Mouse (Mus musculus): ENCODE measurements around the gene Rbp3.
A peak's percentile ranks its signal among the peaks of the same experiment; 100 is the strongest.

Rbp3 gene

DNA sequence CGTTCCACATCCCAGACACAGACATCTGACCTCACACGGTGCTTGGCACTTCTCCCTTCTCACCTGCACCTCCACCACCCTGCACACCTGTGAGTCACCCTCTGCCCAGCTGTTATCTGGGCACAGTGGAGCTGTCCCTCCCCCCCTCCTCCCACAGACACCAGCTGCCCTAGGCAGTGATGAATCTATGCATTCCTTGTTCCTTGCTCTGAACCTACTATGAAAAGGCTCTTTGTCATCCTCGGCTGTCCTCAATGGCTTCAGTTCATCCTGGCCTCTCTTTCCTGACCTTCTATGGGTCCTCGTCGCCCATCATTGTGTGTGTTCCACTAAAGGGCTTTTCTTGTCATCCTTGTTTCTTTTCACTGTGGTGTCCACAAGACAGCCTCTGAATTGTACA lies 20.9 kb downstream of the Rbp3 start:
- DNase-seq (ENCODE audit: extremely low spot score) = no peak

DNA sequence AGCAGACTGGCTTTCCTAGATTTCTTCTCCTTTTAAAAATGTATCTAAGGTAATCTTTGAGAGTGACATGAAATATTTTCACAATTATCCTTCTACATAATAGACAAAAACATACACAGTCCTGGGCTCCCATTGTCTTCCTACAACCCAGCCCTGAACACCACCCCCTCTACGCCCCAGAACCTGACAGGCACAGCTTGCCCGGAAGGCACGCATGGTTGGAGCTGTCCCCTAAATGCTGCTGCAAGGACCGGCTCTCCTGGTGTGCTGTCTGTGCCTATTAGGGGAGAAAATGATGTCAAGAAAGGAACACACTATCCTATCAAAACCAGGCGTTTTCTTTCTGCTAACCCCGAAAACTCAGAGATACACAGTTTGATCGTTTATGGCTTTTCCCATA lies 23.9 kb downstream of the Rbp3 start:
- no peak for DNase-seq (ENCODE audit: extremely low spot score)

DNA sequence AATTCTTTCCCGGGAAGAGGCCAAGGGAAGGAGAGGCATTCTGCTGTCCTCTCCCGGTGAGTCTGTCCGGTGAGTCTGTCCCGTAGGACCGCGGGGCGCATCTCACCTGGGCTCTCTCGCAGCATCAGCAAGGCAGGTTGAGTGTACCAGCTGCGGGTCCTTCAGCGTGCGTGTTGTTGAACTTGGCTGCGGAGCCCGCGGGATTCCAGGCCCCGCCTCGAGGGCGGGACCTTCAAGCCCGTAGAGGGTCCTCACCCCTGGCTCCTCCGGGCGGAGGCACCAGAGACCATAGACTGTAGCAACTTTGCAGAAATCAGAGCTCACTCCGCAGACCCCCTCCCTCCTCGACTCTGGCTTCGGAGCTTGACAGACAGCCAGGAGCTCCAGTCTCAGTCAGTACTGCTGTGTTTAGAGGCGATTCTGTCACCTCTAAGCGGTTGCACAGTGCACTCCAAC lies 24.8 kb downstream of the Rbp3 start, which contains the start of gene Zfp488:
TSS of gene Zfp488 (minus strand) at position 161 of the 456 bp plus-strand sequence.
- peak; percentile 39 for DNase-seq (ENCODE audit: extremely low spot score)

DNA sequence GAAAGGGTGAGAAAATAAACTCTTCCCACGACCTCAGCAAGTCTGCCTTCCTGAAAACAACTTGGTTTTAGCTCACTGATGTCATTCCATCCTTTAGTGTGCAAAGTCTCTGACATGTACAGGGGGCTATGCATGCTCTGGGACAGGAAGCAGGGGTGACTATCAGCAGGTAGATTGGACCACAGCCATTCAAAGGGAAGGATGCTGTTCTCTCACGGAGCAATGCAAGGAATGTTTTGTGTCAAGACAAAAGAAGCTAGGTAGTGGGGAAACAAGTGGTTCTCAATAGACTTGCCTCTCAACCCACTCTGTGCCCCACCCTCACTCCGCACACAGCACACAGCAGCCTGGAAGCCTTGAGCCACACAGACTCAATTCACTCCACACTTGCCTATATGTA lies 35.4 kb downstream of the Rbp3 start:
- no peak for DNase-seq (ENCODE audit: extremely low spot score)

DNA sequence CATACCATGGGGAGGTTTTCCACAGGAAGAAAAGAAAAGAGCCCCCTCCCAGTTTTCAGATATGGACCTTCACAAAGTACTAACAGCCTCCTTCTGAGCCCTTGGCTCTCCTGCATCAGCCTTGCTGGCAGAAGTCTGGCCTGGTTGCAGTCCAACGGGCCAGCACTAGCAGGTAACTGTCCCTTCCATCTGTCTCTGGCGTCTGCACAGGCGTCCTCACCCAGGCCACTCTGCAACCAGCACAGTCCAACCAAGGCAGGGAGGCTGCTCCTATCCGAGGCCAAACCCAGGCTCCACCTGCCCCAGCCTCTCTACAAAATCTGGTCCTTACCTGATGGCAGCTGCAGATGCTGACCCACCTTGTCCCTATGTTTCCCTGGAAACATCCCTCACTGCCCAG lies 38.2 kb downstream of the Rbp3 start:
- no peak for DNase-seq (ENCODE audit: extremely low spot score)

DNA sequence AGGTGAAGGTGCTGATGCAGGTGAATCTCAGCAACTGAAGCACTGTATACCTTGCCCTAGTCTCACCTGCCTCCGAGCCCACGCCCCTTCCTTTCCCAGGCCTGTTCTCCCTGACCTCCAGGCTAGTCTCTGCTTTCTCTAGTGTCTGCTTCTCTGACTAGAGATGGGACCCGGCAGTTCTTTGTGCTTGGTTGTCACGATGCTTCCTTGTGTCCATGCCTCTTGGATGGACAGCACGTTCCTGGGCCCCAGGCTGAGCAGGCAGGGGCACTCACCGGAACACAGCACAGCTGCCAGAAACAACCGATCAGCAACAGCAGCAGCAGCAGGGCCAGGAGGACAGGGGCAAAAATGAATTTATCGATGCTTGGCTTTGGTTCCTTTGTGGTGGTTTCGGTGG lies 39.2 kb downstream of the Rbp3 start:
- DNase-seq (ENCODE audit: extremely low spot score) = no peak

DNA sequence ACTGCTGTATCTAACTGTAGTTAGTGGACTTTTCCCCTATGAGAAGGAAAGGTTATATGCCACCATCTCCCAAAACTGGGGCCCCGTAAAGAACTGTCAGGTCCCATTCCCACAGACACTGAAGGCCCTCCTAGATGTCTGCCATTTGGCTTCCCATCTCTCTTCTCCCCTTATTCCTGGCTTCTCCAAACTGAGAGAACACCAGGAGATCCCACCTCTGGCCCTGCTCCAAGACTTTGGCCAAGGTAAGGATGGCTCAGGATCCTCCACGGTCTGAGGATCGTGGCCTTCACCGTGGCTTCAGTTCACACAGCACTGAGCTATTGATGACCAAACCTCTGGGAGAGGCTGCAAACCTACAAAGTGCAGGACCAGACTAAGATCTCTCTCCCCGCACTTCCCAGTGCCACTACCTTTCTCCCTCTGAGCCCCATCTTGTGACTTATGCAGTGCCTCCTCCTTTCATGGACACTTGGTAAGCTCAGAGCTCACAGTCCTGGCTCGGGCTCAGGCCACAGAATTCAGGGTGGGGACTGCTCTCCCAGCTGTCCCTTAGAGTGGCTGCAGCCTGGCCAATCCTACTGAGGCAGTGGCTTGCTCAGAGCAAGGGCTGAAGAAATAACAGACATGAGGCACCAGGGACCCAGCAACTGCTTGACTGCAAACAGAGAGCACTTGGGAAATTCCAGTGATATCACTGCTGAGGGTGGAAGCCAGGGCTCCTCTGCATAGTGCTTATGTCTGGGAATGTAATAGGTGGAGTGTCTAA lies 39.9 kb downstream of the Rbp3 start:
- DNase-seq (ENCODE audit: extremely low spot score) = no peak

DNA sequence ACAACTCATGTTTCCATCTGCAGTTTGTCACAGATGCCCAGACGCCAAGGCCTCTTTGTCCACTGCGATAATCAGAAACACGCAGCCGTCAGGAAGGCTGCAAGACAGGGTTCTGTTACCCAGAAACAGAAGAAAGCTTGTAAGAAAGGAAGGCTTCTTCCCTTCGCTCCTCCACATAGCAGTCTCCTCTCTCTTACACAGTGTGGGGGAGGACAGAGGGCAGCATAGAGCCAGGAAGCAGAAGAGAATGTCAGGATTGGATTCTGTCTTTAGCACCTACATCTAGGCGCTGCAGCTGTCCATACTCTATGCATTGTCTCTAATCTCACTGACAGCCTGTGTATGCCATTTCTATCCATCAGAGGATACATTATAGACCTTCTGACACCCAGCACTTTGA lies 43.6 kb downstream of the Rbp3 start:
- no peak for DNase-seq (ENCODE audit: extremely low spot score)

DNA sequence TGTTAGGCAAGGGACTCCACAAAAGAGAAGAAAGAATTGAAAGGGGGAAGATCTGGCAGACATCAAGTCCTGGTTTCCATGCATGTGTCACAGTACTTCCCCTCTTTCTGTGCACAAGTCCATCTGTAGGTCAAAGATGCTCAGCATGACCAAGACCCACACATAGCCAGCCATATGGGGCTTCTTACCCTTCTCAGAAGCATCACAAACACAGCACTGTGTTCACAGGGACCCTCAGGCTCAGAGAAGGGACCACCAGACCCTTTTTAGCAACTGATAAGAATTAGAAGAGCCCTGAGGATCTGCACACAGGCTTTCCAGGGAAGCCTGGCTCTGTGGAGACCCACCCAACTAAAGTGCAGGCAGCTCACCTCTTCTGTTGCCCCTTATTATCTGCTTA lies 46.3 kb downstream of the Rbp3 start:
- no peak for DNase-seq (ENCODE audit: extremely low spot score)

DNA sequence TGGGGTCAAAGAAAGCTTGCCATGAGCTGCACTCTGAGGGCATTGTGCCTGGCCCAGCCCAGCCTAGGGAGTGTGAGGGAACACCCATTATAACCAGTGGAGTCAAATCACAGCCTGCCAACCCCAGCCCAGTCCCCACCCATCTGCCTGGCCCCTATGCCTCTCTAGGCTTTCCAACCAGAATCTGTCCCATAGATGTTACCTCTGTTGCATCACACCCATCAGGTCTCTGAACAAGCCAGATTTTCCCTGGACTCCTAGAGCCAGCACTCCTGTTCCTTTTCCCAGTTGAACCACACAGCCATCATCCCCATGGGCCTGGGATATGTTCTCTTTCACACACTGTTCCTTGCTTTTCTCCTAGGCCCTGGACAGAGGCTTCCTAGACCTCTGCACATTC lies 47.6 kb downstream of the Rbp3 start:
- no peak for DNase-seq (ENCODE audit: extremely low spot score)

DNA sequence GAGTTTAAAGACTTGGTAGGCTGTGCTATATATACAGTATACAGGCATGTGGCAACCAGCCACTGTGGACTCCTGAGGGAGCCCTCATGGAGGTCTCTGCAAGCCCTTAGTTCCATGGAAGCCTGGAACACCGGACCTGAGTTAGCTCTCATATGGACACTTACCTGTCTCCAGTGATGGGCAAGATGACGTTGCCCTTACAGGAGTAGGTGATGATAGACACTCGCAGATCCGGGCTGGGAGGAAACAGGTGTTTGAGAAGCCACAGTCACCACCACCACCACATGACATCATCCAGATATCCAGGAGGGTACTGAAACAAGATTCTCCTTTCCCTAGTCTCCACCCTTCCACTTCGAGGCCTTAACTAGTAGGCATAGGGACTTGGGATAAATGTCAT lies 48.6 kb downstream of the Rbp3 start:
- no peak for DNase-seq (ENCODE audit: extremely low spot score)

Measured in embryo, embryonic 9.5 days (tissue).